Mouse (Mus musculus): ENCODE measurements around the gene Cep164. TPM values are rescaled to one million over a fixed set of nuclear protein-coding genes. Genes with fewer than 3 reads are reported as not detected.

The Cep164 gene
- total and polyA plus RNA-seq, 2 experiments from 2014 or later: 14.2 to 24.6 TPM

DNA sequence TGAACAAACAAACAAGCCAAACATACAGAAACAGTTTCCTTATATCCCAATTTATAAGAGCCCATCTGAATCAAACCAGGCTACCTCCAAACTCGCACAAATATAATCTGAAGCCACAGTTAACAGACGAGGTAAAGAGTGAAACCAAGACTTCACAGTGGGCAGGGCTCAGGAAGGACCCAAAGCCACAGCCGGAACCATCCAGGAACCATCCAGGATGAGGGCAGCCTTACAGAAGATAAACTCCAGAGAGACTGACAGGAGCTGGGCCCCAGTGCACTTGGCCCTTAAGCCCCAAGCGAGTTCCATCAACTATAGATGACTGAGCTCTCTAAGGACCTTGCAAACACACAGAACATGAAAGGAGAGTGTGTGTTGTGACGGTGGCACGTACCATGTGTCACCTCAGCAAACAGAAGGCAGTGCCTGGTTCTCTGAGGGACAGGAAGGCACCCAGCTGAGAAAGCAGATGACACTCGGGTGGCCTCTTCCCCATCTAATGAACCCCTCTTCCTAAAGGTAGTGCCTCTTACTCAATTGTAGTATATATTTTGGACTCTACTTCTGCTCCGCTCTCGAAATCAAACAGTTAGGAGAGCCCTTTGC lies 10.0 kb downstream of the Cep164 start:
- peaks cover 6% of the 10 kb centered on the region; the same call in 1 of the 2 replicates for H3K36me3 ChIP-seq (ENCODE audit: insufficient read depth, low read length)
- no peaks in the 10 kb centered on the region for H3K4me1 ChIP-seq (ENCODE audit: insufficient read depth, low read length)
- H3K4me2 ChIP-seq (ENCODE audit: low read depth, low read length): no peak overlapping the region
- H3K27ac ChIP-seq: no peak overlapping the region
- TF ChIP-seq CTCF (IDR thresholded peaks at IDR 0.05; ENCODE audit: low read depth): no peak
- DNase-seq (ENCODE audit: low spot score) (no peak), ATAC-seq (no peak)
- no peaks in the 10 kb centered on the region for H3K9me3 ChIP-seq (ENCODE audit: low read length)
- no peaks in the 10 kb centered on the region for H3K27me3 ChIP-seq (ENCODE audit: insufficient read depth, low read length)
- no peak overlapping the region for H3K9ac ChIP-seq (replicated peaks; ENCODE audit: low read length)
- WGBS: 81% methylated on average over 9 of the region's 9 CpGs
- no peak overlapping the region for H3K4me3 ChIP-seq (ENCODE audit: low read length)

DNA sequence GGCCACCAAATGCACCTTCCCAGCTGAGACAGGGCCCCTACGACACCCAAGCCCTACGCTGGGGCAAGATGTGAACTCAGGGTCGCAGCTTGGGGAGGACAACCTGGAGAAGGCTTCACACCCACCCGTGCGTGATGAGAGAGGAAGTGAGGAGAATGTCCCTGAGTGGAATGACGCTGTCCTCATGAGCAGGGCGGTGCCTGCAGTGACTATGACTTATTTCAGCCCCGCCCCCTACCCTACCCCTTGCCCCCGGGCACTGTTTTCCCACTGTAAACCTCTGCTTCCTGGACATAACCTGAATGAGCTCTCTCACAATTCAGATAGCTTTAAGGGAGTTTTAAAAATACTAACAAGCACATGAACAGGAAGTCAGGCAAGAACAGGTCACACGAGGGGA lies 13.0 kb downstream of the Cep164 start:
- Histone ChIP-seq H3K9me3 (ENCODE audit: low read length) (no peaks in the 10 kb centered on the region), H3K4me2 (ENCODE audit: low read depth, low read length) (no peak overlapping the region), H3K4me3 (ENCODE audit: low read length) (no peak overlapping the region), H3K4me1 (ENCODE audit: insufficient read depth, low read length) (no peaks in the 10 kb centered on the region), H3K27ac (peak overlapping the region; percentile 43; the same call in 1 of the 2 replicates), H3K27me3 (ENCODE audit: insufficient read depth, low read length) (no peaks in the 10 kb centered on the region), H3K36me3 (ENCODE audit: insufficient read depth, low read length) (peaks cover 6% of the 10 kb centered on the region; the same call in 1 of the 2 replicates), H3K9ac (replicated peaks; ENCODE audit: low read length) (no peak overlapping the region)
- WGBS: 82% methylated on average over 10 of the region's 10 CpGs
- peak; percentile 10; the same call in 1 of the 2 replicates for ATAC-seq
- no peak for DNase-seq (ENCODE audit: low spot score)
- no peak for TF ChIP-seq CTCF (IDR thresholded peaks at IDR 0.05; ENCODE audit: low read depth)

DNA sequence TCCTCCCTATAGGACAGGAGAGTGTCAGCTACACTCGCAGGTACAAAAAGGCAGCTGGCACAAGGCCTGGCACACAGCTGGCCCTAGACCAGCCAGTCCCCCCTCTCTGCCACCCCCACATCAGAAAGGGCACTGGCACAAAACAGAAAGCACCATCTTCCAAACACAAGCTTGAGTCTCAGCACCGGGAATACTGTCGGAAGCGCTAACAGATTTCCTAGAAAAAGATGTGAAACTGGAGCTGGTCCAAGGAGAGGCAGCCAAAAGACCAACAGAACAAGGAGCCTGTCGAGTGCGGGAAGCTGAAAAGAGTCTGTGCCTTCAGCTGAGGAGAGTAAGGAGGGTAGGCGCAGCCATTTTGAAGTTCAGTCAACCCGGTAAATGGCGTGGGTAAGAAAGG lies 13.4 kb downstream of the Cep164 start:
- TF ChIP-seq CTCF (IDR thresholded peaks at IDR 0.05; ENCODE audit: low read depth): no peak
- H3K27ac ChIP-seq: peak overlapping the region; percentile 43; the same call in 1 of the 2 replicates
- H3K27me3 ChIP-seq (ENCODE audit: insufficient read depth, low read length): no peaks in the 10 kb centered on the region
- DNase-seq (ENCODE audit: low spot score) (peak; percentile 54), ATAC-seq (peak; percentile 38; the same call in 1 of the 2 replicates)
- H3K4me3 ChIP-seq (ENCODE audit: low read length): no peak overlapping the region
- 57% methylated on average over 9 of the region's 9 CpGs for WGBS
- no peak overlapping the region for H3K9ac ChIP-seq (replicated peaks; ENCODE audit: low read length)
- H3K4me2 ChIP-seq (ENCODE audit: low read depth, low read length): no peak overlapping the region
- H3K4me1 ChIP-seq (ENCODE audit: insufficient read depth, low read length): no peaks in the 10 kb centered on the region
- H3K9me3 ChIP-seq (ENCODE audit: low read length): no peaks in the 10 kb centered on the region
- peaks cover 6% of the 10 kb centered on the region; the same call in 1 of the 2 replicates for H3K36me3 ChIP-seq (ENCODE audit: insufficient read depth, low read length)

DNA sequence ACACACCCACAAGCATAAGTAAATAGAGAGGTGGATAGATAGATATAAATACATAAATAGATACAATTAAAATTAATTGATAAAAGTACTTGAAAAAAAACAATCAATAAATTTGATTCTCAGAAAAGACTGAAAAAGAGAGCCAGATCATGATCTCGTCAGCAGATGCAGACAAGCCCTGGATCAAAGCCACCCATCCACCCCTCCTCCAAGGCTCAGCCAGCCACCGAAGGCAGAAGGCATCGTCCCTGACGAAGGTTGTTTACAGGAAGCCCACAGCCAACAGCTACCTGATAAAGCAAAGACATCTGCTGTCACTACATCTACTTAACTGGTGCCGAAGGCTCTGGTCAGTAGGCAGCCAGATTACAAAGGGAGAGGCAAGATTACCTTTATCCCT lies 16.5 kb downstream of the Cep164 start:
- Histone ChIP-seq H3K36me3 (ENCODE audit: insufficient read depth, low read length) (peaks cover 6% of the 10 kb centered on the region; the same call in 1 of the 2 replicates), H3K27ac (no peak overlapping the region), H3K4me2 (ENCODE audit: low read depth, low read length) (no peak overlapping the region), H3K4me3 (ENCODE audit: low read length) (no peak overlapping the region), H3K27me3 (ENCODE audit: insufficient read depth, low read length) (no peaks in the 10 kb centered on the region), H3K9ac (replicated peaks; ENCODE audit: low read length) (no peak overlapping the region), H3K4me1 (ENCODE audit: insufficient read depth, low read length) (no peaks in the 10 kb centered on the region), H3K9me3 (ENCODE audit: low read length) (no peaks in the 10 kb centered on the region)
- TF ChIP-seq CTCF (IDR thresholded peaks at IDR 0.05; ENCODE audit: low read depth): no peak
- ATAC-seq (no peak), DNase-seq (ENCODE audit: low spot score) (no peak)
- 67% methylated on average over 5 of the region's 5 CpGs for WGBS

DNA sequence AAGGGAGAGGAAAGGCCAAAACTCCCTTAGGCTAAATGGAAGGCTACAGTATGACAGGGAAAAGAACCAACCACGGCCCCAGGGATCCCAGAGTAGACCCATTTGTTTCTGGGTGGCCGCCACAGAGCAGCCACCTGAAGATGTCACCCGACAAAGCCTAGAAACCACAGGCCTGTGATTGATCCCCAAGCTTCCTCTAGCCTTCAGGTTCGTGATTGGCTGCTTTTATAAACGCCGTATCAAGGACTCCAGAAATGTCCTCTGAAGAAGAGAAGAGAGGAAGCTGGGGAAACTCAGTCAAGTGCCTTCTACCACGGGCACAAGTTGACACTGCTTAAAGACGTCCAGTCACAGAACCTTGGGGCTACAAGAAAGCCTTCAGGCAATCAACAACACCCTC lies 20.7 kb downstream of the Cep164 start:
- no peaks in the 10 kb centered on the region for H3K4me1 ChIP-seq (ENCODE audit: insufficient read depth, low read length)
- no peak overlapping the region for H3K9ac ChIP-seq (replicated peaks; ENCODE audit: low read length)
- WGBS: 86% methylated on average over 8 of the region's 8 CpGs
- DNase-seq (ENCODE audit: low spot score) (no peak), ATAC-seq (no peak)
- H3K27ac ChIP-seq: no peak overlapping the region
- H3K27me3 ChIP-seq (ENCODE audit: insufficient read depth, low read length): no peaks in the 10 kb centered on the region
- H3K36me3 ChIP-seq (ENCODE audit: insufficient read depth, low read length): peaks cover 15% of the 10 kb centered on the region; the same call in 1 of the 2 replicates
- no peak for TF ChIP-seq CTCF (IDR thresholded peaks at IDR 0.05; ENCODE audit: low read depth)
- no peak overlapping the region for H3K4me3 ChIP-seq (ENCODE audit: low read length)
- no peaks in the 10 kb centered on the region for H3K9me3 ChIP-seq (ENCODE audit: low read length)
- no peak overlapping the region for H3K4me2 ChIP-seq (ENCODE audit: low read depth, low read length)

DNA sequence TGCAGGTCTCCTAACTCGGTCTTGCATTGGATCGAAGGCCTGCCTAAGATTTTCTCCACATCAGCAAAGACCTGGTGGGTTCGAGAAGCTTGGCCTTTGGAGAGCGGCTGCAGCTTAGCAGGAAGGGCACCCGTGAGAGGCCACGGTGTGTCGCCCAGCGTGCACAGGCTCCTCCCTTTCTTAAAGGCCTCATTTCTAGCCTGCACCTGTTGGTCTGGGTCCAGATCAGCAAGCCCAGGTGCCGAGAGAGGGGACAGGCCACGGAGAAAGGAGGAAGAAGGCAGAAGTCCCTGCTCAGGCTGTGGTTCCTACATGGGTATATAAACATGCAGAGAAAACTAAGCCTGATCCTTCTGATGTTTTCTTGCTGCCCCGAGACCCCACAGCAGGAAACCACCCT lies 21.2 kb downstream of the Cep164 start:
- Histone ChIP-seq H3K36me3 (ENCODE audit: insufficient read depth, low read length) (peaks cover 15% of the 10 kb centered on the region; the same call in 1 of the 2 replicates), H3K9me3 (ENCODE audit: low read length) (no peaks in the 10 kb centered on the region), H3K9ac (replicated peaks; ENCODE audit: low read length) (no peak overlapping the region), H3K27me3 (ENCODE audit: insufficient read depth, low read length) (no peaks in the 10 kb centered on the region), H3K4me1 (ENCODE audit: insufficient read depth, low read length) (no peaks in the 10 kb centered on the region), H3K27ac (no peak overlapping the region), H3K4me3 (ENCODE audit: low read length) (no peak overlapping the region), H3K4me2 (ENCODE audit: low read depth, low read length) (no peak overlapping the region)
- DNase-seq (ENCODE audit: low spot score) (no peak), ATAC-seq (no peak)
- 84% methylated on average over 11 of the region's 11 CpGs for WGBS
- TF ChIP-seq CTCF (IDR thresholded peaks at IDR 0.05; ENCODE audit: low read depth): no peak

DNA sequence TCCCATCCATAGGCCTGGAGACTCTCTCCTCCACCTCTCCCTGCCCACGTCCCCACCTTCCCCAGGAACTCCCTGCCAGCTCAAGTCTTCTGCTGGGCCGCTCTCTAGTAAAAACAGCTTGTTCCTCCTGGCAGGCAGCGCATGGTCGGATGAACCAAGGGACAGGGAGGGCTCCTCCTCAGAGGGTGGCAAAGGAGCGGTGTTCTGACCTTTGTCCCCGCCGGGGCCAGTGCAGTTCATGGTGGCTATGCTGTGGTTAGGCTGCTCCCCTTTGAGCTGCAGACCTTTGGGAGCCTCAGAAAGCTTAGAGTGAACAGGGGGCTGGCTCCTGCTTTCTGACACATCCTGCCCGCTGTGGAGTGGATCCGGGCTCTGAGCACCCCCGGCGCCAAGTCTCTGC lies 21.6 kb downstream of the Cep164 start:
- H3K36me3 ChIP-seq (ENCODE audit: insufficient read depth, low read length): peaks cover 15% of the 10 kb centered on the region; the same call in 1 of the 2 replicates
- no peaks in the 10 kb centered on the region for H3K9me3 ChIP-seq (ENCODE audit: low read length)
- no peak for DNase-seq (ENCODE audit: low spot score)
- H3K4me3 ChIP-seq (ENCODE audit: low read length): no peak overlapping the region
- no peak overlapping the region for H3K4me2 ChIP-seq (ENCODE audit: low read depth, low read length)
- H3K9ac ChIP-seq (replicated peaks; ENCODE audit: low read length): no peak overlapping the region
- no peak overlapping the region for H3K27ac ChIP-seq
- no peaks in the 10 kb centered on the region for H3K4me1 ChIP-seq (ENCODE audit: insufficient read depth, low read length)
- WGBS: 93% methylated on average over 11 of the region's 11 CpGs
- H3K27me3 ChIP-seq (ENCODE audit: insufficient read depth, low read length): no peaks in the 10 kb centered on the region
- ATAC-seq: no peak
- no peak for TF ChIP-seq CTCF (IDR thresholded peaks at IDR 0.05; ENCODE audit: low read depth)
